Comparison of ENCODE assay signal across 8 mouse cellular contexts in genomic region chr9:48740098-48740505, GRCm38 (mm10).
DNase-seq lines count a peak whose midpoint lies in the region; ATAC-seq and TF ChIP-seq lines count a peak whose summit lies in the region.

No protein-coding gene starts in this region.

- no peak overlapping the region for H3K9ac ChIP-seq in MEL (ENCODE audit: control insufficient read depth, low read depth, low read length, poor library complexity, severe bottlenecking)
- H3K9ac ChIP-seq in lung, embryonic 14.5 days = no peak overlapping the region

- H3K79me2 ChIP-seq in MEL (ENCODE audit: control insufficient read depth, insufficient read depth, low read length, poor library complexity) = no peaks in the 10 kb centered on the region

- no peak for TF ChIP-seq POLR2A in MEL (IDR thresholded peaks at IDR 0.05; ENCODE audit: control insufficient read depth in 1 of 2, insufficient read depth in 1 of 2, low read depth in 1 of 2, low read length in 2 of 2, poor library complexity in 1 of 2)
- TF ChIP-seq POLR2A in cerebellum, adult 2 months (IDR thresholded peaks at IDR 0.05; ENCODE audit: borderline replicate concordance, insufficient read depth, low read length) = no peak; the same call in 1 of the 2 replicates
- TF ChIP-seq POLR2A in thymus, adult 2 months (IDR thresholded peaks at IDR 0.05; ENCODE audit: control insufficient read depth, extremely low read depth, insufficient read depth, low read length, poor library complexity) = no peak

- no peaks in the 10 kb centered on the region for H3K9me3 ChIP-seq in MEL (replicated peaks; ENCODE audit: insufficient read depth, low read length)
- H3K9me3 ChIP-seq in hindbrain, embryonic 10.5 days = no peaks in the 10 kb centered on the region
- H3K9me3 ChIP-seq in lung, embryonic 14.5 days (ENCODE audit: low read depth, low read length) = no peaks in the 10 kb centered on the region

- no peak for TF ChIP-seq CTCF in MEL (IDR thresholded peaks at IDR 0.05 in 2 of 3, conservative IDR thresholded peaks at IDR 0.05 in 1 of 3; ENCODE audit: control insufficient read depth in 1 of 3, insufficient read depth in 1 of 3, low read depth in 2 of 3, low read length in 3 of 3, poor library complexity in 1 of 3, severe bottlenecking in 1 of 3)
- no peak for TF ChIP-seq CTCF in cerebellum, adult 2 months (IDR thresholded peaks at IDR 0.05; ENCODE audit: borderline replicate concordance, insufficient read depth, low read depth, low read length)
- TF ChIP-seq CTCF in lung, embryonic 14.5 days (IDR thresholded peaks at IDR 0.05; ENCODE audit: low read depth) = no peak
- TF ChIP-seq CTCF in thymus, adult 2 months (IDR thresholded peaks at IDR 0.05; ENCODE audit: borderline replicate concordance, control insufficient read depth, extremely low read depth, insufficient read depth, low read length, poor library complexity) = no peak

- TF ChIP-seq EP300 in MEL (IDR thresholded peaks at IDR 0.05; ENCODE audit: low read depth in 1 of 2, low read length in 2 of 2) = peak; percentile 32 to 68

- peak; percentile 91 for DNase-seq in MEL (ENCODE audit: low read depth, low spot score)
- DNase-seq in cerebellum, adult 2 months = peak; percentile 96
- DNase-seq in frontal cortex, postnatal 10 days (ENCODE audit: low spot score in 2 of 2) = peak; percentile 88 to 93
- peak; percentile 59 for DNase-seq in hindbrain, embryonic 10.5 days (ENCODE audit: low spot score)
- DNase-seq in layer of hippocampus, adult 9-10 months (ENCODE audit: low spot score) = peak; percentile 86
- DNase-seq in lung, embryonic 14.5 days = peak; percentile 99
- DNase-seq in ovary, adult 18-20 months (ENCODE audit: low spot score) = peak; percentile 95
- DNase-seq in thymus, adult 2 months = peak; percentile 48

- peak; percentile 95 for ATAC-seq in lung, embryonic 14.5 days (ENCODE audit: insufficient read depth)

- under 1% methylated on average over 11 of the region's 11 CpGs for WGBS in cerebellum, adult 2 months
- WGBS in hindbrain, embryonic 10.5 days = 68% methylated on average over 11 of the region's 11 CpGs
- 2% methylated on average over 11 of the region's 11 CpGs for WGBS in lung, embryonic 14.5 days
- WGBS in thymus, adult 2 months = 3% methylated on average over 11 of the region's 11 CpGs

- H3K36me3 ChIP-seq in MEL (ENCODE audit: control insufficient read depth in 1 of 2, insufficient read depth in 2 of 2, low read length in 2 of 2) = peaks cover 0 to 7% of the 10 kb centered on the region in 2 experiments; a peak in 2 of 4 replicates
- peaks cover 28% of the 10 kb centered on the region for H3K36me3 ChIP-seq in hindbrain, embryonic 10.5 days
- H3K36me3 ChIP-seq in lung, embryonic 14.5 days (ENCODE audit: insufficient read depth) = no peaks in the 10 kb centered on the region
- H3K36me3 ChIP-seq in thymus, adult 2 months (ENCODE audit: control insufficient read depth, insufficient read depth, low read length) = no peaks in the 10 kb centered on the region

- TF ChIP-seq RAD21 in MEL (IDR thresholded peaks at IDR 0.05; ENCODE audit: low read depth, low read length) = no peak

- H3K4me2 ChIP-seq in lung, embryonic 14.5 days = peak overlapping the region; percentile 5

- H3K4me3 ChIP-seq in MEL (ENCODE audit: control insufficient read depth in 1 of 2, insufficient read depth in 1 of 2, low read depth in 2 of 2, low read length in 2 of 2) = no peak overlapping the region
- H3K4me3 ChIP-seq in cerebellum, adult 2 months (replicated peaks; ENCODE audit: insufficient read depth, low read depth, low read length) = no peak overlapping the region
- H3K4me3 ChIP-seq in hindbrain, embryonic 10.5 days = no peak overlapping the region
- no peak overlapping the region for H3K4me3 ChIP-seq in lung, embryonic 14.5 days (ENCODE audit: low read depth, low read length)
- H3K4me3 ChIP-seq in thymus, adult 2 months (ENCODE audit: control insufficient read depth, insufficient read depth, low read length) = no peak overlapping the region

- H3K27ac ChIP-seq in MEL (ENCODE audit: control insufficient read depth, low read depth, low read length) = no peak overlapping the region
- peak overlapping the region; percentile 53; the same call in 1 of the 2 replicates for H3K27ac ChIP-seq in cerebellum, adult 2 months (ENCODE audit: insufficient read depth, low read length)
- peak overlapping the region; percentile 59; the same call in 1 of the 2 replicates for H3K27ac ChIP-seq in hindbrain, embryonic 10.5 days
- H3K27ac ChIP-seq in lung, embryonic 14.5 days (ENCODE audit: low read depth) = no peak overlapping the region
- H3K27ac ChIP-seq in thymus, adult 2 months (ENCODE audit: control insufficient read depth, insufficient read depth, low read length) = no peak overlapping the region

- peaks cover 0 to 2% of the 10 kb centered on the region in 2 experiments; a peak in 1 of 4 replicates for H3K27me3 ChIP-seq in MEL (ENCODE audit: control insufficient read depth in 1 of 2, insufficient read depth in 2 of 2, low read length in 2 of 2)
- no peaks in the 10 kb centered on the region for H3K27me3 ChIP-seq in cerebellum, adult 2 months (ENCODE audit: control insufficient read depth, insufficient read depth, low read length)
- H3K27me3 ChIP-seq in hindbrain, embryonic 10.5 days (ENCODE audit: insufficient read depth, poor library complexity, severe bottlenecking) = no peaks in the 10 kb centered on the region
- H3K27me3 ChIP-seq in lung, embryonic 14.5 days (ENCODE audit: insufficient read depth, low read length) = peaks cover 12% of the 10 kb centered on the region
- no peaks in the 10 kb centered on the region for H3K27me3 ChIP-seq in thymus, adult 2 months (ENCODE audit: control insufficient read depth, insufficient read depth, low read length)

- peaks cover 0 to 13% of the 10 kb centered on the region in 2 experiments; a peak in 3 of 4 replicates for H3K4me1 ChIP-seq in MEL (ENCODE audit: control insufficient read depth in 1 of 2, insufficient read depth in 2 of 2, low read length in 2 of 2)
- peaks cover 22% of the 10 kb centered on the region for H3K4me1 ChIP-seq in cerebellum, adult 2 months (ENCODE audit: control insufficient read depth, insufficient read depth, low read length)
- peaks cover 77% of the 10 kb centered on the region for H3K4me1 ChIP-seq in hindbrain, embryonic 10.5 days (replicated peaks)
- peaks cover 36% of the 10 kb centered on the region for H3K4me1 ChIP-seq in lung, embryonic 14.5 days (ENCODE audit: insufficient read depth)
- peaks cover 4% of the 10 kb centered on the region; the same call in 1 of the 2 replicates for H3K4me1 ChIP-seq in thymus, adult 2 months (replicated peaks; ENCODE audit: control insufficient read depth, insufficient read depth, low read length)

TF ChIP-seq in MEL, 35 proteins besides CTCF, POLR2A, EP300 and RAD21:
- no peak for TF ChIP-seq MAFK (IDR thresholded peaks at IDR 0.05; ENCODE audit: borderline replicate concordance, low read depth, low read length)
- TF ChIP-seq ZNF384 (IDR thresholded peaks at IDR 0.05; ENCODE audit: low read depth, low read length) = peak; percentile 96
- peak; percentile 68 for TF ChIP-seq CHD2 (IDR thresholded peaks at IDR 0.05; ENCODE audit: low read length)
- no peak for TF ChIP-seq MYC (IDR thresholded peaks at IDR 0.05; ENCODE audit: low read depth, low read length)
- peak; percentile 71 for TF ChIP-seq SIN3A (IDR thresholded peaks at IDR 0.05; ENCODE audit: low read length)
- 0 out of 2 replicates have a peak, but pooled peaks have one; percentile 19 for TF ChIP-seq GATA1 (IDR thresholded peaks at IDR 0.05; ENCODE audit: low read depth, low read length)
- peak; percentile 93 for TF ChIP-seq ETS1 (IDR thresholded peaks at IDR 0.05; ENCODE audit: low read depth, low read length)

Comparison
In these comparisons a context has a peak if more than half of its experiments do, and no peak if none do; other contexts are left out.
1. DNase-seq: peak in every context shown above with its lines; median percentile 99 in lung, embryonic 14.5 days; 96 in cerebellum, adult 2 months; 95 in ovary, adult 18-20 months; 91 in MEL; 90 in frontal cortex, postnatal 10 days; 86 in layer of hippocampus, adult 9-10 months; 59 in hindbrain, embryonic 10.5 days; 48 in thymus, adult 2 months.
2. H3K27ac ChIP-seq: peak in cerebellum, adult 2 months (single experiment) and hindbrain, embryonic 10.5 days (single experiment); none in MEL (single experiment), lung, embryonic 14.5 days (single experiment) and thymus, adult 2 months (single experiment).